Mouse (Mus musculus) C2C12 (cell line): ENCODE measurements at regions not wholly inside any gene's neighbourhood (a gene's known extent, or its start where the extent isn't known, plus 50 kb on each side); places are given as distances from the start of the nearest gene placed in this dataset.

ENCODE experiments used
- H3K27me3 ChIP-seq: one replicate; pipeline ENCODE4 v1.6.1; 2011; ENCODE audit not compliant: control insufficient read depth, insufficient read depth, insufficient read length
- H3K36me3 ChIP-seq: one replicate; pipeline ENCODE4 v1.6.1; 2011; ENCODE audit not compliant: control insufficient read depth, insufficient read depth
- H3K4me3 ChIP-seq: one replicate; pipeline ENCODE4 v1.5.1; 2011; ENCODE audit warnings: mild to moderate bottlenecking, control low read depth; ENCODE audit not compliant: poor library complexity, insufficient read depth, severe bottlenecking
- H3K79me2 ChIP-seq: one replicate; pipeline ENCODE4 v1.6.1; 2011; ENCODE audit not compliant: control insufficient read depth, insufficient read depth
- H3K79me3 ChIP-seq: one replicate; pipeline ENCODE4 v1.6.1; 2011; ENCODE audit warnings: low read depth, control low read depth
- H3ac ChIP-seq: one replicate; pipeline ENCODE3; 2011; ENCODE audit warnings: low read depth; ENCODE audit not compliant: control insufficient read depth, insufficient read length
- CEBPB ChIP-seq: IDR thresholded peaks from one replicate; pipeline ENCODE4 v1.6.1; 2011; ENCODE audit warnings: low read depth, mild to moderate bottlenecking, control low read depth, moderate library complexity
- CTCF ChIP-seq: IDR thresholded peaks from one replicate; pipeline ENCODE4 v1.5.1; 2011; ENCODE audit not compliant: control insufficient read depth, insufficient read depth, insufficient read length
- FOSL1 ChIP-seq: IDR thresholded peaks from one replicate; pipeline ENCODE4 v1.8.0; 2011; ENCODE audit warnings: mild to moderate bottlenecking, low read length; ENCODE audit not compliant: poor library complexity, insufficient read depth, severe bottlenecking
- MAX ChIP-seq: IDR thresholded peaks from one replicate; pipeline ENCODE4 v1.6.1; 2011; ENCODE audit warnings: mild to moderate bottlenecking, control low read depth
- MYOD1 ChIP-seq: IDR thresholded peaks from one replicate; pipeline ENCODE4 v1.6.1; 2011; ENCODE audit warnings: low read depth; ENCODE audit not compliant: control insufficient read depth, insufficient read length
- MYOG ChIP-seq: IDR thresholded peaks from one replicate; pipeline ENCODE4 v1.6.1; 2011; ENCODE audit not compliant: control insufficient read depth, insufficient read length; ENCODE audit errors: extremely low read depth
- USF1 ChIP-seq: IDR thresholded peaks from one replicate; pipeline ENCODE4 v1.6.1; 2011; ENCODE audit warnings: low read depth, mild to moderate bottlenecking, control low read depth, moderate library complexity

GRCm38 (mm10) chr8:11063058-11063457 lies 54.8 kb upstream of the Irs2 start:
- peaks cover 19% of the 10 kb centered on the region for H3K27me3 ChIP-seq
- no peaks in the 10 kb centered on the region for H3K36me3 ChIP-seq
- H3K4me3 ChIP-seq = no peak overlapping the region
- H3K79me2 ChIP-seq = no peaks in the 10 kb centered on the region
- no peaks in the 10 kb centered on the region for H3K79me3 ChIP-seq
- TF ChIP-seq USF1 (no peak), MYOG (no peak), CTCF (no peak), MAX (no peak), FOSL1 (no peak), CEBPB (no peak), MYOD1 (no peak)
- no peak overlapping the region for H3ac ChIP-seq

GRCm38 (mm10) chr8:11062348-11062946 lies 54.2 kb upstream of the Irs2 start:
- Histone ChIP-seq H3K36me3 (no peaks in the 10 kb centered on the region), H3K79me2 (no peaks in the 10 kb centered on the region), H3K4me3 (no peak overlapping the region), H3K79me3 (no peaks in the 10 kb centered on the region), H3K27me3 (peaks cover 13% of the 10 kb centered on the region), H3ac (no peak overlapping the region)
- TF ChIP-seq USF1 (no peak), CTCF (no peak), MYOD1 (no peak), MYOG (no peak), MAX (no peak), CEBPB (no peak), FOSL1 (no peak)

DNA sequence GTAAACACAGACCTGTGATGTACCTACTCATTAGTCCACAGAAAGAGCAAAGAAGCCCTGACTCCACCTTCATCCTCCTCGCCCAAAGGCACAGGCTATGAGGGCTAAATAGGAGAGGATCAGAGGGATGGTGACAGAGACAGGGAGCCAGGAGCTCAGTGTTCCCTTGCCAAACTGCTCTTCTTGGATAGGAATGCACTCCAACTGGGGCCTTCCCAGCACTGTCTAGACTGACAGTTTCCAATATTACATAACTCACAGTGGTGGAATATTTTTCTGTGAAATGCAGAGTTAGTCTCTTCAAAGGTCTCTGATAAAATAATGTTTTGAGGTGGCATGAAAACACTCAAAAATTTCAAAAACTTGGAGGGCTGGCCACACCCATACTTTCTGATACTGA lies 53.5 kb upstream of the Irs2 start:
- no peaks in the 10 kb centered on the region for H3K79me3 ChIP-seq
- H3K27me3 ChIP-seq = peaks cover 16% of the 10 kb centered on the region
- no peaks in the 10 kb centered on the region for H3K79me2 ChIP-seq
- no peak overlapping the region for H3K4me3 ChIP-seq
- H3ac ChIP-seq = no peak overlapping the region
- TF ChIP-seq CTCF (no peak), MAX (no peak), MYOD1 (no peak), CEBPB (no peak), FOSL1 (no peak), MYOG (no peak), USF1 (no peak)
- H3K36me3 ChIP-seq = no peaks in the 10 kb centered on the region

- H3K79me2 ChIP-seq = no peaks in the 10 kb centered on the region
- TF ChIP-seq MYOG = no peak
- no peaks in the 10 kb centered on the region for H3K36me3 ChIP-seq
- no peaks in the 10 kb centered on the region for H3K79me3 ChIP-seq
- peaks cover 24% of the 10 kb centered on the region for H3K27me3 ChIP-seq
- H3K4me3 ChIP-seq = no peak overlapping the region
- H3ac ChIP-seq = no peak overlapping the region
These were observed 52.3 kb upstream of the Irs2 start for GRCm38 (mm10) chr8:11060604-11061003.

DNA sequence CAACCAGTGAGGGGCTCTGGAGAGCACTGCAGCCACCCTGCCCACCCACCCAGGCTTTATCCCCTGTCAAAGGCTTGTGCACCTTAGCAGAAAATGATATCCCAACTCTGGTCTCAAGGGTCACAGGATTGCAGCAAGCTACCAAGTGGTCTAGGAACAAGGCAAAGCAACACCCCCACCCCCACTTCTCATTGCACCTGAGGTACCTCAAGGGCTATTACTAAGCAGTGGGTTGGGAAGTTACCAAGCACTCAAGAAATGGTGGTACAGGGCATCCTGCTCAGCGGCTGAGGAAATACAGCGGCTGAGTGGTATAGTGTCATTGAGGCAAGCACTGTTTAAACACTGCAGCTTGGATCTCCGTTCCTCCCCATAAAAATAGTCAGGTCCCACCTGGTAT lies 50.1 kb upstream of the Irs2 start:
- Histone ChIP-seq H3K79me2 (no peaks in the 10 kb centered on the region), H3K79me3 (no peaks in the 10 kb centered on the region), H3ac (no peak overlapping the region), H3K27me3 (peaks cover 41% of the 10 kb centered on the region), H3K36me3 (no peaks in the 10 kb centered on the region), H3K4me3 (no peak overlapping the region)
- TF ChIP-seq USF1 = no peak
- TF ChIP-seq MYOG = no peak
- no peak for TF ChIP-seq MYOD1
- TF ChIP-seq CEBPB = no peak
- no peak for TF ChIP-seq CTCF
- TF ChIP-seq MAX = no peak
- TF ChIP-seq FOSL1 = no peak
